Mouse (Mus musculus) erythroblast, embryonic 14.5 days (primary cell): ENCODE data around the gene Lamtor5.
"Not testable (repeated sequence)": the region's sequence is repeated elsewhere in the genome, so short reads cannot be mapped to it uniquely, and the experiment has no call there.

Experiments used
- GATA1 ChIP-seq: IDR thresholded peaks from 2 replicates; pipeline ENCODE4 v1.6.1; 2012; ENCODE audit warnings: low read length, inconsistent platforms, mixed read lengths
- TAL1 ChIP-seq: IDR thresholded peaks from 3 replicates; pipeline ENCODE4 v1.6.1; 2012; ENCODE audit warnings: low read length, inconsistent platforms, mixed read lengths

DNA sequence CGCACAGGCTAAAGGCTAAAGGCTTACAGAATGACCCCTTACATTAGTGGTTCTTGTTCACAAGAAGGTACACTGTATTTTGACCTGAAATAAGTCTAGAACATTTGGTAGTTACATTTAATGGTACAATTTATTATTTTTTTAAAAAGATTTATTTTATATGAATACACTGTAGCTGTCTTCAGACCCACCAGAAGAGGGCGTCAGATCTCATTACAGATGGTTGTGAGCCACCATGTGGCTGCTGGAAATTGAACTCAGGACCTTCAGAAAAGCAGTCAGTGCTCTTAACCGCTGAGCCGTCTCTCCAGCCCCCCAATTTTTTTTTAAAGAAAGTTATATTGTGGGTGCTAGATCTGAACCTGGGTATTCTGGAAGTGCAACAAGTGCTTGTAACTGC lies 18.3 kb downstream of the Lamtor5 start:
- not testable (repeated sequence) for TF ChIP-seq TAL1, GATA1
